Mouse (Mus musculus) limb, embryonic 13.5 days (tissue): ENCODE data around the gene Tmem39b. TPM values are rescaled to one million over a fixed set of nuclear protein-coding genes. Genes with fewer than 3 reads are reported as not detected.
"Not testable (repeated sequence)": the region's sequence is repeated elsewhere in the genome, so short reads cannot be mapped to it uniquely, and the experiment has no call there.

Experiments
- ATAC-seq: fragments of 200-750 bp; cut with Nextera tagmentation; 2 replicates; pipeline ENCODE4 v1.8.0; 2017; ENCODE audit warnings: low read depth, moderate number of reproducible peaks, moderate TSS enrichment; ENCODE audit not compliant: low FRiP score
- H3K27ac ChIP-seq: fragments of 300-500 bp; sonication (generic); 2 replicates; pipeline ENCODE4 v1.5.1; 2015; ENCODE audit warnings: inconsistent platforms, mild to moderate bottlenecking, moderate library complexity
- H3K27me3 ChIP-seq: fragments of 300-500 bp; sonication (generic); 2 replicates; pipeline ENCODE4 v1.6.1; 2015; ENCODE audit warnings: mild to moderate bottlenecking, inconsistent platforms
- H3K36me3 ChIP-seq: fragments of 300-500 bp; sonication (generic); 2 replicates; pipeline ENCODE4 v1.6.1; 2015; ENCODE audit warnings: inconsistent platforms, mild to moderate bottlenecking, moderate library complexity
- H3K4me1 ChIP-seq: fragments of 300-500 bp; sonication (generic); 2 replicates; pipeline ENCODE4 v1.6.1; 2015; ENCODE audit warnings: inconsistent platforms
- H3K4me2 ChIP-seq: fragments of 300-500 bp; sonication (generic); replicated peaks from 2 replicates; pipeline ENCODE4 v1.6.1; 2015; ENCODE audit warnings: inconsistent platforms, mild to moderate bottlenecking, moderate library complexity
- H3K4me3 ChIP-seq: fragments of 300-500 bp; sonication (generic); 2 replicates; pipeline ENCODE4 v1.5.1; 2015; ENCODE audit warnings: moderate library complexity, mild to moderate bottlenecking, inconsistent platforms
- H3K9ac ChIP-seq: fragments of 300-500 bp; sonication (generic); 2 replicates; pipeline ENCODE4 v1.6.1; 2015; ENCODE audit warnings: mild to moderate bottlenecking, inconsistent platforms
- H3K9me3 ChIP-seq: fragments of 300-500 bp; sonication (generic); 2 replicates; pipeline ENCODE4 v1.6.1; 2016; ENCODE audit warnings: inconsistent platforms
- WGBS: fragments of 180-500 bp; shearing (Covaris S2); methylation state at CpG from one replicate; pipeline ENCODE4 v1.1.7; 2015; 5-methylcytosine and 5-hydroxymethylcytosine counted together
- polyA plus RNA-seq: library from polyadenylated mRNA; unstranded; fragments of >200 nt; fragmentation: Nextera tagmentation; extraction: Ambion mirVana; gene quantifications from 2 replicates; pipeline ENCODE4 v1.2.1, GENCODE M21; 2015

The Tmem39b gene
- 14.4 and 16.1 TPM in 2 replicates for polyA plus RNA-seq

- Histone ChIP-seq H3K9me3 (no peaks in the 10 kb centered on the region), H3K4me1 (peaks cover 40% of the 10 kb centered on the region), H3K9ac (peak within 1 kb of the TSS; percentile 79), H3K4me3 (peak within 1 kb of the TSS; percentile 66), H3K4me2 (peak within 1 kb of the TSS; percentile 73), H3K27me3 (no peaks in the 10 kb centered on the region), H3K27ac (peak within 1 kb of the TSS; percentile 80), H3K36me3 (peaks cover 29% of the 10 kb centered on the region)
- ATAC-seq: peak; percentile 88
- WGBS: under 1% methylated on average over 57 of the region's 57 CpGs
Measured at GRCm38 (mm10) chr4:129696158-129696985, at the start of gene Tmem39b. Gene Tmem39b (minus strand): TSS chr4:129696838.

GRCm38 (mm10) chr4:129746106-129746505 is 49.5 kb upstream of the Tmem39b start:
- Histone ChIP-seq H3K9ac (no peak overlapping the region), H3K9me3 (no peaks in the 10 kb centered on the region), H3K27ac (no peak overlapping the region), H3K4me2 (no peak overlapping the region), H3K27me3 (peaks cover 4% of the 10 kb centered on the region; the same call in 1 of the 2 replicates), H3K4me1 (peaks cover 12% of the 10 kb centered on the region), H3K36me3 (no peaks in the 10 kb centered on the region), H3K4me3 (no peak overlapping the region)
- ATAC-seq: no peak
- WGBS: 74% methylated on average over 1 of the region's 1 CpGs

- Histone ChIP-seq H3K4me3 (peak overlapping the region; percentile 100), H3K9me3 (no peaks in the 10 kb centered on the region), H3K27ac (peak overlapping the region; percentile 99), H3K36me3 (no peaks in the 10 kb centered on the region; the same call in 1 of the 2 replicates), H3K4me1 (peaks cover 27% of the 10 kb centered on the region), H3K4me2 (peak overlapping the region; percentile 66), H3K9ac (peak overlapping the region; percentile 82), H3K27me3 (no peaks in the 10 kb centered on the region)
- no peak for ATAC-seq
- 33% methylated on average over 2 of the region's 2 CpGs for WGBS
Measured at GRCm38 (mm10) chr4:129743494-129743893, 46.9 kb upstream of the Tmem39b start.

- ATAC-seq: no peak
- peak overlapping the region; percentile 66 for H3K4me2 ChIP-seq
- peak overlapping the region; percentile 82 for H3K9ac ChIP-seq
- H3K27ac ChIP-seq: peak overlapping the region; percentile 99
- H3K4me1 ChIP-seq: peaks cover 31% of the 10 kb centered on the region
- peak overlapping the region; percentile 100 for H3K4me3 ChIP-seq
- WGBS: 8% methylated on average over 7 of the region's 7 CpGs
- H3K36me3 ChIP-seq: no peaks in the 10 kb centered on the region; the same call in 1 of the 2 replicates
- no peaks in the 10 kb centered on the region for H3K27me3 ChIP-seq
- no peaks in the 10 kb centered on the region for H3K9me3 ChIP-seq
Measured at GRCm38 (mm10) chr4:129743010-129743390, 46.4 kb upstream of the Tmem39b start.

- Histone ChIP-seq H3K4me2 (peak within 1 kb of the TSS; percentile 80), H3K9me3 (no peaks in the 10 kb centered on the region), H3K27ac (peak within 1 kb of the TSS; percentile 99), H3K9ac (peak within 1 kb of the TSS; percentile 100), H3K4me3 (peak within 1 kb of the TSS; percentile 100), H3K27me3 (no peaks in the 10 kb centered on the region), H3K4me1 (peaks cover 33% of the 10 kb centered on the region), H3K36me3 (peaks cover under 1% of the 10 kb centered on the region; the same call in 1 of the 2 replicates)
- ATAC-seq: peak; percentile 93
- under 1% methylated on average over 64 of the region's 76 CpGs for WGBS
Measured at GRCm38 (mm10) chr4:129742232-129743009, 45.8 kb upstream of the Tmem39b start, which contains the start of gene Khdrbs1. Gene Khdrbs1 (minus strand): TSS chr4:129742303.

- Histone ChIP-seq H3K27me3 (no peaks in the 10 kb centered on the region), H3K4me1 (peaks cover 37% of the 10 kb centered on the region), H3K4me3 (peak overlapping the region; percentile 100), H3K4me2 (peak overlapping the region; percentile 80), H3K27ac (peak overlapping the region; percentile 99), H3K9me3 (no peaks in the 10 kb centered on the region), H3K36me3 (peaks cover 5% of the 10 kb centered on the region; the same call in 1 of the 2 replicates), H3K9ac (peak overlapping the region; percentile 100)
- WGBS: 0% methylated on average over 30 of the region's 34 CpGs
- peak; percentile 55 for ATAC-seq
Measured at GRCm38 (mm10) chr4:129741974-129742231, 45.3 kb upstream of the Tmem39b start.

- H3K9me3 ChIP-seq: no peaks in the 10 kb centered on the region
- peak overlapping the region; percentile 100 for H3K4me3 ChIP-seq
- H3K27ac ChIP-seq: peak overlapping the region; percentile 99
- no peaks in the 10 kb centered on the region for H3K27me3 ChIP-seq
- peak overlapping the region; percentile 100 for H3K9ac ChIP-seq
- H3K4me2 ChIP-seq: peak overlapping the region; percentile 80
- under 1% methylated on average over 62 of the region's 62 CpGs for WGBS
- peaks cover 5% of the 10 kb centered on the region; the same call in 1 of the 2 replicates for H3K36me3 ChIP-seq
- peaks cover 41% of the 10 kb centered on the region for H3K4me1 ChIP-seq
- ATAC-seq: peak; percentile 7
Measured at GRCm38 (mm10) chr4:129741251-129741973, 44.8 kb upstream of the Tmem39b start.

- H3K4me3 ChIP-seq: peak overlapping the region; percentile 100
- no peak overlapping the region for H3K9ac ChIP-seq
- no peak overlapping the region for H3K27ac ChIP-seq
- 68% methylated on average over 4 of the region's 4 CpGs for WGBS
- H3K4me1 ChIP-seq: peaks cover 50% of the 10 kb centered on the region
- peaks cover 10% of the 10 kb centered on the region for H3K36me3 ChIP-seq
- H3K4me2 ChIP-seq: peak overlapping the region; percentile 80
- no peak for ATAC-seq
- no peaks in the 10 kb centered on the region for H3K9me3 ChIP-seq
- H3K27me3 ChIP-seq: no peaks in the 10 kb centered on the region
Measured at GRCm38 (mm10) chr4:129739111-129739645, 42.5 kb upstream of the Tmem39b start.

GRCm38 (mm10) chr4:129736173-129736572 is 39.5 kb upstream of the Tmem39b start:
- Histone ChIP-seq H3K4me3 (no peak overlapping the region), H3K27me3 (no peaks in the 10 kb centered on the region), H3K4me1 (peaks cover 42% of the 10 kb centered on the region), H3K4me2 (no peak overlapping the region), H3K36me3 (peaks cover 16% of the 10 kb centered on the region), H3K9ac (no peak overlapping the region), H3K27ac (0 out of 2 replicates have a peak overlapping the region, but pooled peaks have one; percentile 4), H3K9me3 (no peaks in the 10 kb centered on the region)
- WGBS: 68% methylated on average over 1 of the region's 1 CpGs
- ATAC-seq: no peak

- H3K9ac ChIP-seq, H3K27me3 ChIP-seq, H3K27ac ChIP-seq, ATAC-seq, H3K9me3 ChIP-seq, H3K4me3 ChIP-seq, H3K4me2 ChIP-seq: not testable (repeated sequence)
- 97% methylated on average over 3 of the region's 4 CpGs for WGBS
- Histone ChIP-seq H3K36me3 (peaks cover 20% of the 10 kb centered on the region), H3K4me1 (peaks cover 41% of the 10 kb centered on the region)
Measured at GRCm38 (mm10) chr4:129735485-129735884, 38.8 kb upstream of the Tmem39b start.

GRCm38 (mm10) chr4:129731423-129731822 is 34.8 kb upstream of the Tmem39b start:
- H3K4me3 ChIP-seq: no peak overlapping the region
- no peak for ATAC-seq
- no peaks in the 10 kb centered on the region for H3K9me3 ChIP-seq
- 86% methylated on average over 5 of the region's 5 CpGs for WGBS
- H3K9ac ChIP-seq: no peak overlapping the region
- no peak overlapping the region for H3K27ac ChIP-seq
- no peak overlapping the region for H3K4me2 ChIP-seq
- H3K27me3 ChIP-seq: no peaks in the 10 kb centered on the region
- H3K4me1 ChIP-seq: peaks cover 9% of the 10 kb centered on the region
- peaks cover 44% of the 10 kb centered on the region for H3K36me3 ChIP-seq
